Mouse (Mus musculus) bone marrow macrophage, adult 2 months (primary cell): ENCODE data around the gene Hist1h3a.
"Not testable (repeated sequence)": the region's sequence is repeated elsewhere in the genome, so short reads cannot be mapped to it uniquely, and the experiment has no call there.

Source experiments
- CTCF ChIP-seq: IDR thresholded peaks from 2 replicates; pipeline ENCODE4 v1.5.1; 2012; ENCODE audit warnings: low read depth, mild to moderate bottlenecking, low read length, moderate library complexity
- POLR2A ChIP-seq: IDR thresholded peaks from 2 replicates; pipeline ENCODE4 v1.6.1; 2012; ENCODE audit warnings: mild to moderate bottlenecking, low read depth, low read length, borderline replicate concordance

- TF ChIP-seq POLR2A, CTCF: not testable (repeated sequence)
These were observed 10.0 kb downstream of the Hist1h3a start, which contains the start of gene Hist1h3b for GRCm38 (mm10) chr13:23752067-23752741.
